Mouse (Mus musculus): ENCODE measurements around the gene Cit.
A peak's percentile ranks its signal among the peaks of the same experiment; 100 is the strongest.

Gene Cit

DNA sequence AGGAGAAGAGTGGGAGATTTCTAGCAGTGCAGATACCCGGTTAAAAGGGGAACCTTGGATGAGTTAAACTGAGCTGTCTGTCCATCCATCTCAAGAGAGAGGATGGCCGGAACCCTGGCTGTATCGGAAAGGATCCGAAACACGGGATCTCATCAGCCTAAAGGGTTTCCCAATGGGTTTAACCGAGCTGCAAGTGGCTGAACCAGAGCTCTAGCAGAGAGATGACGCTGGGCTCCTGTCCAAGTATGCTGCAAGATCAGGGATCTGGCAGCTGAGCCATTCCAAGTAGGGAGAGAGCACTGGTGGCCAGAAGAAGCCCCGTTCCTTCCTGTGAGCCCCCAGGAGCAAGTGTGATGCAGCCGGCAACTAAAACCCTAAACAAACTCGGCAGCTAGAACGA lies 64.0 kb downstream of the Cit start:
- peak; percentile 91 for DNase-seq (ENCODE audit: low read depth, low spot score)

- DNase-seq (ENCODE audit: low read depth, low spot score) = no peak
Measured at GRCm38 (mm10) chr5:115910491-115910890, 65.4 kb downstream of the Cit start.

- no peak for DNase-seq (ENCODE audit: low read depth, low spot score)
Measured at GRCm38 (mm10) chr5:115915481-115915880, 70.4 kb downstream of the Cit start.

- DNase-seq (ENCODE audit: low read depth, low spot score) = no peak
Measured at GRCm38 (mm10) chr5:115917960-115918359, 72.9 kb downstream of the Cit start.

GRCm38 (mm10) chr5:115918597-115919351 lies 73.7 kb downstream of the Cit start:
- no peak for DNase-seq (ENCODE audit: low read depth, low spot score)

DNA sequence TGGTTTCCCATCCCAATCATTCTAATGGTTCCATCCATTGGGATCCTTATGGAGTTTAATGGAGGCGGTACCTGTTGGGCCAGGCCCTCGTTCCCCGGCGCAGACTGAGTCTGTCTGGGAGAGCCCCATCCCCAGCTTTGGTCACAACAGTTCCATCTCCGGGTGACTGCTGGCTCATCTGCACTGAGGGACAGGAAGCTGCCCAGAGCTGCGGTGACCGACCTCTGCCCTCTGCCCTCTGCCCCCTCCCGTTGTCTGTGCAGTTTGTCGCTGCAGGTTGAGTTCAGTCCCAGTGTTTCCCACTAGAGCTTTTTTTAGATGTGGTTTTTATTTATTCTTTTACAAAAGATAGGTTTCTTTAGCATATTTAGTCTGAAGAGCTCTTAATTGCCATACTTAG lies 76.9 kb downstream of the Cit start:
- DNase-seq (ENCODE audit: low read depth, low spot score) = no peak

DNA sequence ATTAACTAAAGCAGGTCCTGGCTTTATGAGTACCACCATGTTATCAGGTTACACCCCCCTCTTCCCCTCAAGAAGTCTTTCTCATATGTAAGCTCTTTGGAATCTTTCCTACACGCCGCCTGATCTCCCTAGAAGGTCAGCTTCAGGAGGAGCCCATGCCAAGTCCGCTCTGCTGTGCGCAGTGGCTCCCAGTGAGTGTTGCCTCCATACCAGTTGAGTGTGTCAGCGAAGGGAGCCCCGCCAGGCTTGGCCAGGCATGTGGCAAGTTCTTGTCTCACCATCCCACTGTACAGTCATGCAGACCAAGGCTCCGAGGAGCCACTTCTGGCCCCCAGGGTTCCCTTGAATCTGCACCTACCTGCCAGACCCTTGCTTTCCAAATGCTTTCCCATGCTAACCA lies 79.9 kb downstream of the Cit start:
- no peak for DNase-seq (ENCODE audit: low read depth, low spot score)

GRCm38 (mm10) chr5:115928786-115929507 lies 83.9 kb downstream of the Cit start:
- no peak for DNase-seq (ENCODE audit: low read depth, low spot score)

DNA sequence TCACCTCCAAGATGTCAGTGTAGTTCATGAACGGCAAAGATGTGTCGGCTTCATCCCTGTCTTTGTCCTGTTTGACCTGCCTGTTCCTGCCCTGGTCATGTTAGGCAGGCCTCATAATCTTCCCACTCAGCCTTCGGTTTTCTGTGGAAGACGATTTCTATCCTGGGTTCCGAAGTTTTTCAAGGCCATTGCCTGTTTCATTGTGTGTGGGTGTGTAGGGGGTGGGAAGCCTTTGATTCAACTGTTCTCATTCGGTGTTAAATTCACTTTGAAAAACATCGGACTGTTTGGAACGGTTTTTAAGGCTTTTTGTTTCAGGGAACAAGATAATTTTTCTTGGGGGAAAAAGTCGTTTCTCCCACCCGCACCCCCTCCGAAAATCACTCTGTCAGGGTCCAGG lies 87.2 kb downstream of the Cit start:
- peak; percentile 67 for DNase-seq (ENCODE audit: low read depth, low spot score)

DNA sequence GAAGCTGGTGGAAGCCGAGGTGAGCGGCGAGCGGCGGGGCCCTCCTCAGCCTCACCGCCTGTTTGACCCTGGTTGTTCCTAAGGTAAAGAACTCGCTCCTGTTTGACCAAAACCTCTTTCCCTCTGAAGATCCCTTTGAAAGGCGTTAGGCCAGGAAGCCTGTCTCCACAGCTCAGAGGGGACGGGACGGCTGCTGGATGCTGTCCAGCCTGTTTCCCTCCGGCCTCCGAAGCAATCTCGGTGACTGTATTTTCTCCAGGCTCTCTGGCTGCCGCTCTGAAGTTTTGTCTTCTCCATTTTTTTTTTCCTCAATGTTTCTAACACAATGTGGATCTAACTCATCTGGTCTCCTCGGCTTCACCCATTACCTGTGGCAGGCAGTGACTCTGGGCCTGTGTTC lies 91.8 kb downstream of the Cit start:
- DNase-seq (ENCODE audit: low read depth, low spot score) = no peak

DNA sequence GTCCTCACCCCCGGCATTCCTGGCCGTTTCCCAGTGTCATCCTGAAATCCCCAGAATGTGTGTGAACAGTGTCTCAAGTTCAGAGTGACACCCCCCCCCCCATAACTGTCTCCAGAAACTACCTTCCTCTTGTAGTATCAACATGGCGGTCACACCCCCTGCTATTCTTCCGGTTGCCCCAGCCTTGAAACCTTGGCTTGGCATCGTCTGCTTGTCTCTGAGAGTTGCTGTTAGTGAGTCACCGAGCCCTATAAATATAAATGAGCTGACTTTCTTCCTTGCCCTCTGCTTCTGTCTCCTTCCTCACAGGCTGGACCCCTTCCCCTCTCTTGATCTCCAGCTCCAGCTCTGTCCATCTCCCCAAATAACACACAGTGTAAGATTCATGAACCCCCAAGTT lies 92.5 kb downstream of the Cit start:
- DNase-seq (ENCODE audit: low read depth, low spot score) = no peak

- peak; percentile 66 for DNase-seq (ENCODE audit: low read depth, low spot score)
Measured at GRCm38 (mm10) chr5:115938999-115939398, 93.9 kb downstream of the Cit start.

DNA sequence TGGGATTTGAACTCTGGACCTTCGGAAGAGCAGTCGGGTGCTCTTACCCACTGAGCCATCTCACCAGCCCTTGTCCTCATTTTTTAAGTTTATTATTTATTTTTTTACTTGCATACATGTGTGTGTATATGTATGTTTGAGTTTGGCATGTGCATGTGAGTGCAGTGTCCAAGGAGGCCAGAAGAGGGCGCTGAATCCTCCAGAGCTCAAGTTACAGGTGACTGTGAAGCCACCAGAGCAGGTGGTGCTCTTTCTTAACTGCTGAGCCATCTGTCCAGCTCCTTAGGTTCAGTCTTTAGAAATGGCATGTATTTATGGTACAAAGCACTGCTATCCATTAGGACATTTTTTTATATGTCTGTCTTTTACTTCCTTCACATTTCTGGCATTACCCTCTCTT lies 97.3 kb downstream of the Cit start:
- DNase-seq (ENCODE audit: low read depth, low spot score) = no peak

- DNase-seq (ENCODE audit: low read depth, low spot score) = no peak
Measured at GRCm38 (mm10) chr5:115944791-115945490, 99.9 kb downstream of the Cit start.

- no peak for DNase-seq (ENCODE audit: low read depth, low spot score)
Measured at GRCm38 (mm10) chr5:115947622-115948353, 102.7 kb downstream of the Cit start.

GRCm38 (mm10) chr5:115950936-115951335 lies 105.9 kb downstream of the Cit start:
- no peak for DNase-seq (ENCODE audit: low read depth, low spot score)

DNA sequence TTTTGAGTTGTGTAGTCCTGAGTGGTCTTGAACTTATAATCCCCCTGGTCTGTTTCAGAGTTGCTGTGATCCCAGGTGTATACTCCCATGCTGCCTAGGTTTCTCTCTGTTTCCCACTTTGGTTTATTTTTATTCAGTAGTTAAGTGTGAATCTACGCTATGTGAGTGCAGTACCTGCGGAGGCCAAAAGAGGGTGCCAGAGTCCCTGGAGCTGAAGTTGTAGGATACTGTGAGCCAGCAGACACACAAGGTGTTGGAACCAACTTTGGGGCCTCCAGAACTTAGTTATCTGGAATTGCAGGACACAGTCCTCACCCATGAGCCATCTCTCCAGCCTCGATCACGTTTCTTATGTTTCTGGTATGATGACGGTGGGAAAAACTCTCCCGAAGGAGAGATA lies 108.1 kb downstream of the Cit start:
- no peak for DNase-seq (ENCODE audit: low read depth, low spot score)

- DNase-seq (ENCODE audit: low read depth, low spot score) = peak; percentile 70
Measured at GRCm38 (mm10) chr5:115954084-115954483, 109.0 kb downstream of the Cit start.

DNA sequence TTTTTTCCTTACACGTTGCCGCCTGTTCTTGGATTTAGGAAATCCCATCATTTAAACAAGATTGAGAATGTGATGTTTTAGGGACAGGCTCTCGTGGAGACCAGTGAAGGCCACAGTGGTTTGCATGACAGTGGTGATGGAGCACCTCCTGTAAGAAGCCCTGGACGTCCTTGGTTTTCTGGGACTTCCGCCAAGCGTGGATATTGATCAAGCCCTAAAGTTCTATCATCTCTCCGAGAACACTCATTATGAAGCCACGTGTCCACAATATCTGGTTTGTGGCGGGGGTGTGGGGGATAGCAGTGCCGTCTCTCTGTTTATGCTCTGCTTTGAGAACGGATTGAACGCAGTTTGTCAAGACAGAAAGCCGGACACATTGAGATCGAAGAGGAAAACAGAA lies 109.5 kb downstream of the Cit start:
- peak; percentile 22 for DNase-seq (ENCODE audit: low read depth, low spot score)

DNA sequence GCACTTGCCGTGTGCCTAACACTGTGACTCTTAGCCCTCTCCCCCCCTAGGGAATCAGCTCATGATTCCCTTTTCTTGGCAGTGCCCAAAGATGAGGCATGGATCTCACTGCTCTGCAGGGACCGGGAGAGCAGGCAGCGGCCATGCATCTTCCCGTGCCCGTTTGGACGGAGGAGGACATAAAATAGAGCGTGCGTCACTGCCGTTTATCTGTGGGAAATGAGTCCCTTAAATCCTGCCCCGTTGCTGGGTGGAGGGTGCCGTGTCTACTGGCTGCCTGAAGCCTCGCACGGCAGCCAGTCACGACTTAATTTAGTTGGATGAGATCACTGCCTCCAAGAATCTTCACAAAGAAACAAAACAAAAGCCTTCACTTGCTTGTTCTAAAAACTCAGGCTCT lies 110.1 kb downstream of the Cit start:
- DNase-seq (ENCODE audit: low read depth, low spot score) = peak; percentile 85

DNA sequence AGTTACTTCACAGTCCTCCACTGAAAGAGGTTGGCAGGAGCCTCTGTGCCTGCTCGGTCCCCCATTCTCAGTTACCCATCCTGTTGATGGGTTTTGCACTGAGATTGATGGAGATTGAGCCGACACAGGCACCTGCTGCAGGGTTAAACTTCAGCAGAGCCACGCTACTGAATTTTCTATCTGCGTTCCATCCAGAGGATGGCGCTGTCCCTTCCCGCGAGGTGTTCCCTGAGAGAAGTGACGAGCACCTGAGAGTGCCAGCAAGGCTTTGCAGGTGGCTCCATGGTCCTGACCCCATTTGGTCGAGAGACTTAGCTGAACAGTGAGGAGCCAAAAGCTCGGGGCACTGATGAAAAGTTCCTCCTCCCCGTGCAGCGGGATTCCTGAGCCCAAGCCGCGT lies 111.0 kb downstream of the Cit start:
- no peak for DNase-seq (ENCODE audit: low read depth, low spot score)

DNA sequence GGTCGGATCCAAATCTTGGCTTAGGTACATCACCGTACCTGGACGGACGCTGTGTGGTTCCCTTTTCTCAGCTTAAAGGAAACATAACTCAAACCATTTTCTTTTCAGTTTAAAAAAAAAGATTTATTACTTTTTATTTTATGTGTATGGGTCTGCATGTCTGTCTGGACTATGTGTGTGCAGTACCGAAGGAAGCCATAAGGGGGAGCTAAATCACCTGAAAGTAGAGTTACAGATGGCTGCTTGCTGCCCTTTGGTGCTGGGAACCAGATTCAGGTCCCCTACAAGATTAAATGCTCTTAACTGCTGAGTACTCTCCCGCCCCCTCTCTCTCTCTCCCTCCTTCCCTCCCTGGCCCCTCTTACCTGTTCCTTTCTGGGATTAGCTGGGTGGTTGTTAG lies 112.1 kb downstream of the Cit start:
- DNase-seq (ENCODE audit: low read depth, low spot score) = no peak

Data from brain, adult 2 months (tissue).